Mouse (Mus musculus) cerebellum, postnatal 25 days (tissue): ENCODE results near the gene Draxin.
"Not testable (repeated sequence)": the region's sequence is repeated elsewhere in the genome, so short reads cannot be mapped to it uniquely, and the experiment has no call there.

Source experiments
- DNase-seq, 2 experiments: peaks; one replicate each; pipeline ENCODE4 v3.0.0; 2021; ENCODE audit warnings: mixed read lengths in 2 of 2

Draxin gene

DNA sequence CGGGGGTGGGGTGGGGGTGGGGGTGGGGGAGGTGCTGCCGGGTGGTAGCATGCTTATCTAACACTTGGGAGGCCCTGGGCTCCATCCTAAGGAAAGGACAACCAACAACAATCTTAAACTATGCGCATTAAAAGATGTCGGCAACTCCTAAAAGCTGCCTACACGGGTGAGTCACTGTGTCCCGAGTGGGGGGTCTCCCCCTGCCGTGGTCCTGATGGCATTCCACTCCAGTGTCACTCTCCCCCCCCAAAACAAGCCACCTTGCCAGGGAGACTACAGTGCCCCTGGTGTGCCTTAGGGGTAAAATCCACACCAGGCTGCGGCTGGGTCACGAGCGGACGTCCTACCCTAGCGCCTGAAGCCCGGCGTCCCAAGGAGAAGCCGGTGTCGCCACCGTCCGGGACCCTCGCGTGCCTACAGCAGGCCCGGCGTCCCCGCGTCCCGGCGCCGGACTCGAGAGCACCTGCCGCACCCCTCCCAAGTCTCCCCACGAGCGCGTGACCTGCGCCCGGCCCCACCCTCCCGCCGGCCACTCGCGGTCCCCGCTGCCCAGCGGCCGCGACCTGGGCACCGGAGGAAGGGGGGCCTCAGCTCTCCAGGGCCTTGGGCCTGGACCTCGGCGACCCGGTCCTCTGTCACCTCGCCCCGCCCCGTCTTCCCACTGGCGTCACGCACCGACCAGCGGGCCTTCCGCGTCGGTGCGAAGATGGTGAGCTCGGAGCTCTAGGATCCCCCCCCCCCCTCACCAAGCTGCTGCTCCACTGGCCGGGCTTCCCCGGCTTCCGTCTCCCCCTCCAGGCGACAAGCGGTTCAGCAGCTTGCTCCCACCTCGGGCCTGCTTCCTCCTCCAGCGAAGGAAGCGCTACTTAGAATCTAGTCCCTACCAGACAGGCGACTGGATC lies 21.0 kb upstream of the Draxin start, which contains the start of gene Fbxo6:
Fbxo6 (minus strand) TSS at position 874 of the 902 bp plus-strand sequence.
- DNase-seq = peak; percentile 89 to 92

DNA sequence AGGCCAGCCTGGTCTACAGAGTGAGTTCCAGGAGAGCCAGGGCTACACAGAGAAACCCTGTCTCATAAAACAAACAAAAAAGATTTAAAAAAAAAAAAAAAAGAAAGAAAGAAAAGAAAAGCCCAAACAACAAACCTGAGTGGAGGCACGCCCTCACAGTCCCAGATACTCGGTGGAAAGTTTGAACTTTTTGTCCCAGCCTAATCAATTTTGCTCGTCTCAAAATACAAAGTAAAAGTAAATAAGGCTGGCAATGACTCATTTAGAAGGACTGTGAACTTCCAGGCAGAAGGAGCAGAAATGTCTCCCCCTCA lies 20.4 kb upstream of the Draxin start:
- DNase-seq = no peak

DNA sequence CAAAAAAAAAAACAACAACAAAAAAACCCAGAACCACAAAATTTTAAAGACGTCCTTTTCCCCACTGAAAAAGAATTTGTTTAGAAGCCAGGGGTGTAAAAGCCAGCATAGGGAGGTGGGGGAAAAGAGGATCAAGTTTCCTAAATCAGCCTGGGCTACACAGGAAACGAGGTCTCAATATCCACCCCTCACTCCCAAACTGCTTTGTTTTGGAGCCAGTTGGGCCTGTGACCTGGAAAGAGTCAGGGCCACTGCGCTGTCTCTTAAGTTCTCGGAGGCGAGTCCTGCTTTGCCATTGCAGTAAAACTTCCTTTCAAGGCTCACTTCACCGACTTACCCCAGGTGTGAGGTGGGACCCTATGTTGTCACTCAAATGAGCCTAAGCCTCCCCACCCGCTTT lies 19.7 kb upstream of the Draxin start:
- no peak for DNase-seq

DNA sequence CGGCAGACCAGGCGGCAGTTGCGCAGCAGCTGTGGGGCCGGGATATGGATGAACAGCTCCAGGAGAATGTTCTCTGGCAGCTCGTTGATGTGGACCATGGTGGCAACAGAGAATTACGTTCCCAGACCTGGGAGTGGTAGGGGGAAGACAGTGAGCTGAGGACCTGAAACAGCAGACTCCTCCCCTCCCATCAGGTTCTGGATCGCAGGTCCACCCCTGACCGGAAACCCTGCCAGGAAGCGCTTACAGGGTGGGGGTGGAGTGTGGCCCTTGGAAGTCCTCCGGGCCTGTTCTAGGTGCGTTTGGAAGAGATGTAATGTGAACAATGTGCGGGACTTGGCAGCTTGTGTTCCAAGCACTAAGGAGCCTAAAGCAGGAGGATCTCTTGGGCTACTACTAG lies 19.0 kb upstream of the Draxin start:
- no peak for DNase-seq

DNA sequence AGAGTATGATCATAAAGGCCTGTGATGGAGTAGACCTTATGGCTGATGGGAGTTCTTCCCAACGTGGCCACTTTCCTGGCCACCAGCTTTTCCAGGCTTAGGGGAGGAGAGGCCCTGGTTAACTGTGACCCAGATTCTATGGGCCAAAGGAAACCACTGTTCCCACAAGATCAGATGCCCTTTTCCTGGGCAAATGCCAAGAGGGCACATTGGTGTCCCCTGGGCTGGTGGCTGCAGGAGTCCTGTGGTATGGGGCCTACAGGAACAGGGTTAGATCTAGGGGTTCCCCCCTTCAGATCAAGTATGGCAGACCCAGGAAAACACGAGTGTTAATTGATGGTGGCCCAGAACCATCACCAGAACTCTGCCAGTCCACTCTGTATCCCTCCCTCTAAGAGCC lies 17.2 kb upstream of the Draxin start:
- DNase-seq = no peak

DNA sequence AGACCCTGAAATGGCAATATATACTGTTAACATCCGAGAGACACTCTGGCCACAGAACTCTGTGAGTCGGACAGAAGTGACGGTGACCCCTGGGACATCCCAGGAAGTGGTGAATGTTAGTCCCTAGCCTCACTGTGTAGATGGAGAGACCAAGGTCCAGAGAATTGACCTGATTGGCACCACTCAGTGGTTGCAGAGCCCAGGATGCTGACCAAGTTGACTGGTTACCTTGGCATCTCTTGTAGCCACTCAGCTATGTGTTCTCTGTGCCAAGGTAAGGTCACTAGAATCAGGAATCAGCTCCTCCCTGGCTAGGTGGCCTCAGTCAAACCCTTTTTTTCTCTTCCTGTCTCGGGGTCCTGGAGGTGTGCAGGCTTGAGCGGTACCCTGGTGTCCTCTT lies 13.2 kb upstream of the Draxin start:
- DNase-seq = no peak

DNA sequence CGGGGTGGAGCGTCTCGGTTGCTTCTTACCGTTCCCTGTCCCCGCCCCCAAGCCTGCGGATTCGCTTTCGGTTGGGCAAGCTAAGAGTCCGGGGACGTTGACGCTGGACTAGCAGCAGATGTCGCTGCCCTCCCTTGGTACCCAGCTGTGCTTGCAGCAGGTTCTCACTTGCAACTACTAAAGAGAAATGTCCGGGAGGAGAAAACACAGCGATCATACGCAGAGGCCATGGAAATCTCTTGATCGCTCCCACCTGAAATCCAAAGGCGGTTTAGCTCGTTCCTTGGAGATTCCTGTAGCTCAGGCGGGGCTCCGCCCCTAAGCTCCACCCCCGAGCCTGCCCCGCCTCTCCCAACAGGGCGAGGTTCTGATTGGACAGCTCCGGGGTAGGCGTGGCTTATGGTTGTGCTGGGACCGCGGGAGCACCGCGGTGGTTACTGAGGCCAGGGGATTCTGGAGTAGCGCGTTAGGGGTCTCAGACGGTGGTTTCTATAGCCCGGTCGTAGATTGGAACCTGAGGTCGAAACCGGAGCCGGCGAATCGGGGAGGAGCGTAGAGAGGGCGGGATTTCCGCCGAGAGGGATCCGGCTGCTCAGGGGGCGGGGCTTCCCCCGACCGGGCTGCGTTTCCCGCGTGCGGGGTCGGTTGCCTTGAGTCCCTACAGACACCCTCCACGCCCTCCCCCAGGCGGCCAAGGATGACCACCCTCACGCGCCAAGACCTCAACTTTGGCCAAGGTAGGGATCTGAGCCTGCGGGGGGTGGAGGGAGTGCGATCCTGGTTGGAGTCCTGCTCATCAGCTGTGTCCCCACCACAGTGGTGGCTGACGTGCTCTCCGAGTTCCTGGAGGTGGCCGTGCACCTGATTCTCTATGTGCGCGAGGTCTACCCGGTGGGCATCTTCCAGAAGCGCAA lies 9.9 kb upstream of the Draxin start:
- peak; percentile 95 to 97 for DNase-seq

DNA sequence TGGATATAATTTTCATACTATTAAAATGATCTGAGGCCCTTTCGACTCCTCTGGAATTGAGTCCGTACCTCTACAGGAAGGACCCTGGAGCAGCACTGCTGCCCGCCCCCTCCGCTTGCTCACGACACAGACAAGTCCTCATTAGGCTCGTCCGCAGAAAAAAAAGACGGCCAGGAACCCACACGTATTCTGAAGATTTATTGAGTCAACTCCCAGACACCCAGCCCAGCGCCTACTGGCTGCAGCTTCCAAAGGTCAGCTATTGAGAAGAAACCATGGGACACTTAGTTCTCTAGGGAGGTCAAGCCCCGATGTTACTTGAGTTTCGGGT lies 9.2 kb upstream of the Draxin start:
- DNase-seq = no peak

DNA sequence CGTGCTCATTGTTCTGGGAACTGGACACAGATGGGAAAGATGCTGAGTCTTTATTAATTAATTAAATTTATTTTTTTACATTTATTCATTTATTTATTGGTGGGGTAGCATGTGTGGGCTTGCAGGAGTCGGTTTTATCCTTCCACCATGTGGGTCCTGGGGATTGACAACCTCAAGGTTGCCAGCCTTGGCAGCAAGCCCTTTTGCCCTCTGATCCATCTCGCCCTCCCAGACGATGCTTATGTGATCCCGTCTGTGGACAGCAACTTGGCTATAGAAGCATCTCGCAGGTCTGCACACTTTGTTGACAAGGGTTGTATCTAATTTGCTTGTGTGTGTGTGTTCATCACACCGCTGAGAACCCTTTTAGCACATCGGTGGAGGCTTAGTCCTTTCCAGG lies 7.0 kb upstream of the Draxin start:
- no peak for DNase-seq

DNA sequence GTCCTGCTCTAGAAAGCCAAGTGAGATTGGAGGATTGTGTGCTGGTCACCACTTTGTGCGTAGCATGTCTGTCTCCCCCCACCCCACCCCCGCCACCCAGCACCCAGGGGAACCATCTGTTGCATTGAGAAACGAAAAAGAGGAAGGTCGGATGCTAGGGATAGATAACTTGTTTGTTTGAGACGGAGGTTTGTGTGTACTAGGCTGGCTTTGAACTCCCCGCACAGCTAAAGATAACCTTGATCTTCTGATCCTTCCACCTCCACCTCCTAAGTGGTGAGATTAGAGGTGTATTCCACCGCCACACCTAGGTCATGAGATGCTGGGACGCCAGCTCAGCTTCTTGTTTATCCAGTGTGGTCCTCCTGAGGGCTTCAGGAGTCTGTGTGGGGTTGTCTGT lies 4.5 kb upstream of the Draxin start:
- DNase-seq = no peak

DNA sequence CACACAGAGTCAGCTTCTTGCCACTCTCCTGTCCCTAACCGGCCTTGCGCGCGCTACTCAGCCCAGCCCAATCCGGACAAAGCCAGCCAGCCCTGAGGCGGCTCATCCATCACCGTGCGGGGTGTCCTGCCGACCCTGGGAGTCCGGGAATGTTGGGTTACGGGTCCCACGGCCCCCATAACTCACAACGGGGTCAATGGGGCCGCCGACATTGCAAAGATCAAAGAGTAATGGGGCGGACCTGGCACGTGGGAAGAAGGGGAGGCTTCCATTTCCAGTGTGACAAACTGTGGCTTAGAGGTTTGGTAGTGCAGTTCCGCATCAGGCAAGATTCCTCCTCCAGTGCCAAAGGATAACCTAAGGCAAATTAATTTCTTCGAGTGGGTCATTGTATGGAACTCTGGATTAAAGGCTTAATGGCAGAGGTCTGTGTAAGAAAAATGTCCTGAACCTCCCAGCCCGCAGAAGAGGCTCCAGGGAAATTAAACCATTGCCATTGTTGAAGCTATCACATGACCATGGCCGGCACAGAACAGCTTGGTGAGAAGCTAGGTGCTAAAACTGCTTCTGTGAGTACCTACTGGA lies 1.1 kb upstream of the Draxin start:
- peak in 1 of 2 experiments; percentile 42 for DNase-seq

DNA sequence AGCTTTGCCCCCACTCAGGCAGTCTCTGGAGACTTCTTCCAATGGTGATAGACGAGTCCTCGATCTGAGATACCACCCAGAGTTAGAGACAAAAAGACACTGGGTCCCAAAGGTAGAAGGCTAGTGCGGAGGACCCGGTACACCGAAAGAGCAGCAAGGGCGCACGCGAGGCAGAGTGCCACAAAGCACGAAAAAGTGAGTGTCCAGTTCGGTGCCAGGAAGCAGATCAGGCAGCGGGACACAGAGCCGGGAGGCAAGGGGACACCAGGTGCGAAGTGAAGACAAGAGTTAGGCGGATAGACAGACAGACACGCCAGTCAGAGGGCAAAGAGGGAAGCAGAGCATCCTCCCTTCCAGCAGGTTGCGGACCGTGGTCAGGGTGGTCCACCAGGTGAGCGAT lies 365 bp downstream of the Draxin start, which contains the start of gene Mad2l2:
Mad2l2 (plus strand) TSS at position 252 of the 400 bp plus-strand sequence.
- DNase-seq = no peak

DNA sequence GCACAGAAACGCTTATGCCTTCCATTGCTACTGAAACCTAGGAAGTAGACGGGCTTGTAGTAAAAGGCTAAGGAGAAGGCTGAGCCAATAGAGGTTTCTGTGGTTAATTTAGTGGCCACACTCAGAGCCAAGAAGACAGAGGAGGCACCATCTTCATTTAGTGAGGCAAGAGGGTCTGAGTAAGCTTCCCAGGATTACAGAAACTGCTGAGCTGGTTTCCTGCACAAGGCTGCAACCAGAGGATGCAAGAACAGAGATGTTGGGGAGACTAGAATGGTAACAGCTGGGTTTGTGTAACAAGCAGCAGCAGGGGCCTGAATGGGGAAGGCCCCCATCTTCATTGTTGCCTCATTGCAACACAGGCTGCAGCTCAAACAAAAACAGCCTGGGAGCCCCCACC lies 1.8 kb downstream of the Draxin start:
- no peak for DNase-seq

DNA sequence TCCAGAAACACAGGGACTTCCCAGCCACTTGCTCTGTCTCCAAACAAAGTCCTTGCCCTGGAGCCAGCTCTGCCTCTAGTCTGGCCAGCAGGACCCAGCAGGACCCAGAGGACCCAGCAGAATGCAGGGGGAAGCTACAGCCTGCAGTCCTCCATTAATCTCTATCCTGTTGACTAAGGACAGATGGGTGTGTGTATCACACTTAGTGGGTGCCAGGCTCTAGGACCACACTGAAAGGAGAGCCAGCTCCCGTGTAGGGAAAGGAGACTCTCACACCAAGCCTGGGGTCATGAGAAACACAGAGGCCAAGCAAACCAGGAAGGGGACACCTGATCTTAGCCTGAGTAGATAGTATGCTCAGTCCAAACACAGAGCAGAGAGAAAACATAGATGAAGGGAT lies 2.3 kb downstream of the Draxin start:
- DNase-seq = no peak

DNA sequence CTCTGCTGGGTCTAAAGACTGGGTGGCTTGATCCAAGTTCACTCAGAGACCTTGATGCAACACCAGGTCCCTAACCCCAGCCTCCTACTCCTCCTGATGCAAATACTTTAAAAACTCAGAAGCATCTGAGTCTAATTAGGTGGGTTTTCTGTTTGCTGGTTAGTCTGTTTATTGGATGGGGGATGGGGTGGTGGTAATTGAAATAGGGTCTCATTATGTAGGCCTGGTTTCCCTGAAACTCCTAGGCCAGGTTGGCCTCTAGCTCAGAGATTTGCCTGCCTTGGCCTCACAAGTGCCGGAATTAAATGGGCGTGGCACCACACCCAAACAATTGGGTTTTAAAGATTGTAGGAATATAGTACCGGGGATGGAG lies 7.8 kb downstream of the Draxin start:
- DNase-seq = no peak

DNA sequence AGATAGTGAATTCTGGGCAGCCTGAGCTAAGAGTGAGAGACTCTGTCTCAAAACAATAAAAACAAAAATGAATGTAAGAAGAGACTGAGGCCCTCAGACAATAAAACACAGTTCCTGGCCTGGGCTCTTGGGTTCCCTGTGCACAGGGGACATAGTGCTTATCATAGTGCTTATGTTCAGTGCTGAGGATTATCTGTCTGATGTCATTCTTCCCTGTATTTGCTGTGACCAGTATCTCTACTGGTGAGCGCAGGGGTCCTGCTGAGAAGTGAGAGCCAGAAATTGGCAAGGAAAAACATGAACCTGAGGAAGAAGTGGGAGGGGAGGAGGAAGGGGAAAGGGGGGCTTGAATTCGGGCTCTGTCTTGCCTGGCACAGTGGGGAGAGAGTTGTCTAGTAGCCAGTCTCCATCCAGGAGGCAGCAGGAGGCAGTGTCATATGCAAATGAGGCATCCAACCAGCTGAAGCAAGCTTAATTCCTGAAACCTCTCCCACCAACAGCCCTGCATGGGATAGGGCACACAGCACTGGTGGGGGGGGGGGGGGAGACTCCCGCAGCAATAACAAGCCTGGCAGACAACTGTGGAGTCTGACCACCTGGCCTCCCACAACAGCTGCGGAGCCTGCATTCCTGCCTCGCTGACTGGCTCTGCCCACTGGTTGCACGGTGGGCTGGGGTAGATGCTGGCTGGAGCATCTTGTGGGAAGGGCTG lies 8.4 kb downstream of the Draxin start:
- DNase-seq = peak in 1 of 2 experiments; percentile 15

DNA sequence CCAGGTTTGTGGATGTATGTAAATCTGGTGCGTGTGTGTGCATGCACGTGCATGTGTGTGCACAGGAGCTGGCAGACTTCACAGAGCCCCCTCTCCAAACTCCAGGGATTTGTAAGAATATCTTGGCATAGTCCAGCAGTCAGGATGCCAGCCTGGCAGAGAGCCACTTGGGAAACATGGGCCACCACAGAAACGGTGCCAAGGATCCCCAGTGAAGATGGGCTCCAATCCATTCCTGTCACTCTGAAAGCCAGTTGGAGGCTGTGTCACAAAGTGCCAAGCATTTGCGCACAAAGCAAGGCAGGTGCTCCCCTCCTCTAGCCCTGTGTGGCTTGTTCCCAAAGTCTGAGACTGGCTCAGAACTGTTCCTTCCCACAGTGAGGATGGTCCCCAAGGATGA lies 9.1 kb downstream of the Draxin start:
- DNase-seq = peak; percentile 86 to 88

DNA sequence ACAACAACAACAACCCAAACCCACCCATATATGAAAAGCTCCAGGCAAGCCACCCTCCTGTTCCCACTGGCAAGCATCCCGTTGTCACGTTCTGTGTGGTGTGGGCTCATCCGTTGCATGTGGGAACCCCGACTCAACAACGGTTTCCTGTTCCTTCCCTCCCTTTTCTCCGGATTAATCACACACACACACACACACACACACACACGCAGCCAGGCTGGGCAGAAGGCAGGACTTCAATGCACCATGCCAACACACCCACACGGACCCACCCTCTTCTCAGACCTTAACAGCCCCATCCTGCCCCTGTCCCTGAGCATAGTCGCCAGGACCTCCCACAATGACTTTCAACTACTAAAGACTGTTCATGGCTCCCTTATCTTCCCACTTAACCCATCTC lies 9.9 kb downstream of the Draxin start:
- DNase-seq = no peak

DNA sequence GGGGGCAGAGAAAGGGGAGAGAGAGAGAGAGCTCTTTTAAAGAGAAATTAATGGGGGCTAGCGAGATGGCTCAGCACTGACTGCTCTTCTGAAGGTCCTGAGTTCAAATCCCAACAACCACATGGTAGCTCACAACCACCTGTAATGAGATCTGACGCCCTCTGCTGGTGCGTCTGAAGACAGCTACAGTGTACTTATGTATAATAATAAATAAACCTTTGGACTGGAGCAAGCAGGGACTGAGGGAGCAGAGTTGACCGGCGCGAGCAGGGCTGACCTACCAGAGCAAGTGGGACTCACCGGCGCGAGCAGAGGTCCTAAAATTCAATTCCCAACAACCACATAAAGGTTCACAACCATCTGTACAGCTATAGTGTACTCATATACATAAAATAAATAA lies 10.9 kb downstream of the Draxin start:
- not testable (repeated sequence) for DNase-seq

DNA sequence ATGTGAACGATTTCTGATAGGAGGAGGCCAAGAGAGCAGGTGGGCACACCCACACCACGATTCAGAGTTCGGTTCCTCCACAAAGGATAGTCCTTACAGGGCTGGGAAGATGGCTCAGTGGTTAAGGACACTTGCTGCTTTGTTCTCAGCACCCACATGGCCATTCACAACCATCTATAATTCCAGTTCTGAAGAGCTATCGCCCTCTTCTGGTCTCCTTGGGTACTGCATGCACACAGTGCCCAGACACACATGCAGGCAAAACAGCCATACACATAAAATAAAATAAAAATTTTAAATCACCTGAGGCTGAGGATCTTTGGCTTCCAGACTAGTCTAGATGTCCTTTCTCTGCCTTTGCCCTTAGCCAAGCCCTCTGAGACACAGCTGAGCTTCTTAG lies 13.1 kb downstream of the Draxin start:
- no peak for DNase-seq

DNA sequence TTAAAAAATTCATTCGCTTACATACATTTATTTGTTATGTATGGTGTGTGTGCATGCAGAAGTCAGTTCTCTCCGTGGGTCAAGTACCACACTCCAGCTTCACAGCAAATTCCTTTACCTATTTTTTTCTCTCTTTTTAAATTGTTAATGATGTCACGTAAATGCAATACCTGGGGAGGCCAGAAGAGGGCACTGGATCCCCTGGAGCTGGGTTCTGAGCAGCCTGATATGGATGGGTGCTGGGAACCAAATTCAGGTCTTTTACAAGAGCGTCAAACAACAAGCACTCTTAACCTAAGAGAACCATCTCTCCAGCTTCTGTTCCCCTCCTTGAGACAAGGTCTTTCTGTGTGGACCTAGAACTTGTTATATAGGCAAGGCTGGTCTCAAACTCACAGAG lies 13.8 kb downstream of the Draxin start:
- DNase-seq = no peak

DNA sequence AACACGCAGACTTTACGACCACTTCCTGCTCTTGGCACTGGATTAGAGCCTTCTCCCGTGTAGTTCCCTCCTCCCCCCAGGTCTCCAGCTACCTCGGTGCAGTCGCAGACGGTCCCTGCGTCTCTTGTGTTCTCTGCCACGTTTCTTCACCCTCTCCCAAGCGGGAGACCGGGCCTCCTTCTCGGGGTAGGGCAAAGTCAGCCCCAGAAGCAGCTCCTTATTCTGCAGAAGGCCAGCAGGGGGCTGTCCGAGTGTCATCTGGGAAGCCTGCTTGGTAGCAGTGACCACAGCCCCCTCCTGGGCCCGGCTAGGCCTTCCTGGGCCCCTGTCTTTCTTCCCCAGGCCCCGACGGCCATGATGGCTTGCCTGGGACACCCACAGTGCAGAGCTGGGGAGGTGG lies 15.0 kb downstream of the Draxin start:
- peak in 1 of 2 experiments; percentile 54 for DNase-seq
